Mouse (Mus musculus): Measurements from ENCODE around the gene Pigk.

DNA sequence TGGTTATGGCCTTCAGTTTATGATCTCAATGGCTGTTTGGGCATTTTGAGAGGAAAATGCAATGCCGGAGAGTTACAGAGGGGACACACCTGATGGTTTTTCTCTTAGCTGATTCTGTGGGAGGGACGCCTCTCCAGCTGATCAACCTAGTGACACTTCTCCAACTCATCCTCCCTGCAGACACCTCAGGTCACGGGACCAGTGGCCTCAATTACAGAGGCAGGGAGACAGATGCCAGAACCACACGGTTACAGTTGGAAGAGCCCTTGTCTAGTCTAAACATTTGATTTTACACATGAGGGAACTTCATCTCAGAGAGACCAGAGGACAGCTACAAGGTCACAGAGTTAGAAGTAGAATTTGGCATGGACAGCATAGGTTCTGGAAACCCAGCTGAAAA, 197.7 kb downstream of the Pigk start:
- TF ChIP-seq CTCF (IDR thresholded peaks at IDR 0.05; ENCODE audit: low read depth): no peak
- no peak for TF ChIP-seq EP300 (IDR thresholded peaks at IDR 0.05; ENCODE audit: low read depth)
